Mouse (Mus musculus) retina, embryonic 14.5 days (tissue): ENCODE data around the gene Asb12.
"Not testable (repeated sequence)": the region's sequence is repeated elsewhere in the genome, so short reads cannot be mapped to it uniquely, and the experiment has no call there.

Experiments
- DNase-seq: peaks from one replicate; pipeline ENCODE4 v3.0.0-alpha.2; 2015; ENCODE audit warnings: low spot score

Gene Asb12

GRCm38 (mm10) chrX:95557887-95558286 is at the start of gene Asb12, which contains the start of gene Pfn5:
Gene Asb12, minus strand, starts transcription at chrX:95557987.
Gene Pfn5, plus strand, starts transcription at chrX:95558104.
- no peak for DNase-seq

DNA sequence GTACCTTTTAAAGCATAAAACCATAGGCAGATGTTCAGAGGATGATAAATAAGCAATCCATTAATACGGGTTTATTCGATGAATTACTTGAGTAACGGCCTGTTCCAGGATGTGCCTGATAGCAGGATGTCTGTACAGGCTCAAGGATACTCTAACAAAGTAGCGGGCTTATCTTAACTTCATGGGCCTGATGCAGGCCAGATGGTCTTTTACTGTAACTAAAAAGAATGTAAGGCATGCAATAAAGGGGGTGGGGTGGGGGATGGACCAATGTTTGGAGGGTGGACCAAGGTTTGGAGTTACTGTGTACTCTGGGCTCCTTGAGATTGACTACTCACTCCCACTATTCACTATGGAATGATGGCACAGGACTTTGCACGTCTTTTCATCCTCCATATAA is 42.8 kb upstream of the Asb12 start:
- no peak for DNase-seq

GRCm38 (mm10) chrX:95554321-95554720 is 3.5 kb downstream of the Asb12 start:
- DNase-seq, result no peak

DNA sequence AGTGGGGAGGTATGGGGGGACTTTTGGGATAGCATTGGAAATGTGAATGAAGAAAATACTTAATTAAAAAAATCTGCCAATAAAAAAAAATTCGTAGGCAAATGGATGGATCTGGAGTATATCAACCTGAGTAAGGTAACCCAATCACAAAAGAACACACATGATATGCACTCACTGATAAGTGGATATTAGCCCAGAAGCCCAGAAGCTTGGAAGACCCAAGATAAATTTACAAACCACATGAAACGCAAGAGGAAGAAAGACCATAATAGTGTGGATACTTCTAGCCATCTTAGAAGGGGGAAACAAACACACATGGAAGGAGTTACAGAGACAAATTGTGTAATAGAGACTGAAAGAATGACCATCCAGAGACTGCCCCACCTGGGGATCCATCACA is 22.3 kb downstream of the Asb12 start:
- not testable (repeated sequence) for DNase-seq

DNA sequence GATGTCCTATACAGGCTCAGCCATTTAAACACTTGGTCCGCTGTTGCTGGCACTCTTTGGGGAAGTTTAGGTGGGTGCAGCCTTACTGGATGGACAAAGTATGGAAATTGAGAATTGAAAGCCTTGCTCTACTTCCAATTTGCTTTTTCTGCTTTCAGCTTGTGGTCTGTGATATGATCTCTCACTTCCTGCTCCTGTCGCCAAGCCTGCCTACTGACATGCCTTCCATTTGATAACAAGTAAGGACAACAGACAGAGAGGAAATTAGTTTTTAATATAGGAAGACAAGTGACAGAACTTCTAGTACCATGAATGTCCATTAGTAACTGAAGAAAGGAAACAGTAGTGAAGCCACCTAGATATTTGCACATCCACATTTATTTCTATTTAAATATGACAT is 32.6 kb downstream of the Asb12 start:
- no peak for DNase-seq

- DNase-seq, result no peak
Observed at GRCm38 (mm10) chrX:95523883-95524282, 33.9 kb downstream of the Asb12 start.

GRCm38 (mm10) chrX:95457166-95457565 is 100.6 kb downstream of the Asb12 start:
- no peak for DNase-seq

DNA sequence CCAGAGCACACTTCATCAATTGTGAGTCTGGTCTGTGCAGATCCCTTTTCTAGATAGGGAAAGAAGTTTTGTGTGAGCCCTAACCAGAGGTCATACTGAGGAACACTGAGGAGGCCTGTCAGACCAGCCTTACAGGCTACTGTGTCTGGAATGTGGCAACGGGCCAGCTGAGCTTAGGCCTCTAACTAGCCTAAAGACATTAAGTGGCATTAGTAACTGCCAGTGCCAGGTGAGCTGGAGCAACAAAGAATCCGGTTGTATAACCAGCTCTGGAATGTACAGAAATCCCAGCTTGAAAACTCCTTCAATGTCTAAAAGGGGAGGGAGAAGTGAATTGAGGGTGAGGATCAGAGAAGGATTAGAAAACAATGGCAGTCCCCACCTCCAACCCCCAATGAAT is 111.9 kb downstream of the Asb12 start:
- no peak for DNase-seq

- no peak for DNase-seq
Observed at GRCm38 (mm10) chrX:95445141-95445540, 112.6 kb downstream of the Asb12 start.

DNA sequence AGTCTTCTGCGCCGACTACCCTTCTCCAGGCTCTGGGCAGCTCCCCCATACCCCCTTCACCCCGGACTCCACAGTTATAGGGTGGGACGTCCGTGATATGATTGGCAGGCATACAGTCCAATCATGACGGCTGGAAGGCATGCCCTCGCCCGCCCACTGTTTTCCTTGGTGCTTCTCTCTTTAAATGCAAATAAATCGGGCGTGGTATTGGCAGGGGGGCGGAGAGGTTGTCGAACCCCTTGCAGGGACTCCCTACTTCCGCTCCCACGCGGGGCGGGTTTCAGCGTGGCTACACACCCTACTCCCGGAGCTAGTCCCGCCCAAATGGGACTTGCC is 113.0 kb downstream of the Asb12 start, which contains the start of gene Amer1:
Gene Amer1, minus strand, starts transcription at position 97 of the 336 bp plus-strand sequence.
- peak; percentile 88 for DNase-seq

GRCm38 (mm10) chrX:95443898-95444775 is 113.7 kb downstream of the Asb12 start:
- DNase-seq, result peak; percentile 50

GRCm38 (mm10) chrX:95443390-95443789 is 114.4 kb downstream of the Asb12 start:
- peak; percentile 7 for DNase-seq

DNA sequence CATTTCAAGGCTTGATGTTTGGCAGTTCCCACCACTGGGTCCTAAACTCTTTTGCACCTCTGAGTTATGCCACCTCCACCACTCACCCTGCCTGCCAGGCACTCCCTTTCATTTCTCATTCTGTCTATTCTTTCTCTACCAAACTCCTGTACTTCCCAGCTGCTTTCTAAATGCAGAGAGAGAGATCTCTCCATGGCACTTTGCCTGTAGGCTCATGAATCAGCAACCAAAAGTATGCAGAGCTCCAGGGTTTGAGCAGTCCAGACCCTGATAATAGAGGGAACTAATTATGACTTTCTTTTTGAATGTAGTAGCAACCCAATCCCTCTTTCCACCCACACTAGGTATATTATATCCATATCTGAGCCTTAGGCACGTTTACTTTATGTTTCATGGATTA is 115.5 kb downstream of the Asb12 start:
- no peak for DNase-seq

DNA sequence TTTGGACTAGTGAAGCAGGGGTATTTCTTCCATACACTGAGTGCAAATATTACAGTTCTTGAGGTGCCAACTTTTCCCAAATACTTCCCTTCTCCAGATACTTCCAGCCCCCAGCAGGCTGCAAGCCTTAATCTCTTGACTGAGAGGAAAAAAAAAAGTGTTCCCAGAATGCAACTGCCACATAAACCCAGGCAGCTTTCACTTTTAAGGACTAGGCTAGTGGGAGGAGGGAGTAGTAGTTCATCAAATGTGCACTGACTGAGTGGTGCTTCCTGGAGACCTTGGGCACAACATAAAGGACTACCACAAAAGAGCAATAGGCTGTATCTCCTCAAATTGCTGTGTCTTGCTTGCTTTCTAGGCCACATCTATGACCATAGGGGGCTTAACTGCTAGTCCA is 116.5 kb downstream of the Asb12 start:
- DNase-seq, result no peak

GRCm38 (mm10) chrX:95438491-95438890 is 119.3 kb downstream of the Asb12 start:
- DNase-seq, result no peak

GRCm38 (mm10) chrX:95437236-95437635 is 120.6 kb downstream of the Asb12 start:
- no peak for DNase-seq
